Mouse (Mus musculus): ENCODE measurements around the gene Zfp458.
"Not testable (repeated sequence)": the region's sequence is repeated elsewhere in the genome, so short reads cannot be mapped to it uniquely, and the experiment has no call there.

The Zfp458 gene

DNA sequence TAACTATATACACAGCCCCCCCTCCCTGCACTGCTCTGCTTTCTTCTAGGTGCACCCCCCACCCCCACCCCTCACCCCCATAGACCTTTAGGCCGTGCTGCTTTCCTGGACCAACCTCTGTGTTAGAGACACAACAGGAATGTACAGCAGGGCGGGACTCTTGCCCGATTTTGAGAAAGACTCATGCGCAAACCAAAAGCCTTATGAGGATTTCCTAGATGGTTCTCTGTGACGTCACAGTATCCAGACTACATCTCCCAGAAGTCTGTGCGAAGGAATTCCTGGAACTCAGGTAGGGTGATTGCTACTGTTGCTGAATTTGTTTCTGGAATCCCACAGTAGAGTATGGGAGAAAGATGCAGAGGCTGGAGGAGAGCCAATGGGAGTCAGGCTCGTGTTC, at the start of gene Zfp458:
Gene Zfp458, minus strand, starts transcription at position 153 of the 400 bp plus-strand sequence.
- peak; percentile 35 for DNase-seq (ENCODE audit: extremely low spot score, low read depth, low spot score)

DNA sequence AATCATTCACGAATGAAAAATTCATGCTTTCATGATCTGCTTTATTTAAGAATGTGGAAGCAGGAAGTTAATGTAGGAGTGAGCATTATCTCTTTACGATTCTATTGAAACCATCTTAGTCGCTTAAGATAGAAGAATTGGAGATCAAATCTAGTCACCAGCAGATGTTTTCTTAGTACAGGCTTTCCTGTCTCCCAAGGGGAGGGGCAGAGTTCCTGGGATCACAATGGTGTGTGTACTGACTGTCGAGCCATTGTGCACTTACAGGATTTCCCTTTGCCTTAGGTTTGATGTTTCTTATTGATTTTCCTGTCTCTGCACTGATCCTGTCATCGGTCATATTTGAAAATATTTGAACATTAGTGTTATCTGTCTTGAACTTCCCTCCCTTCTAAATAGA, 28.5 kb upstream of the Zfp458 start:
- DNase-seq (ENCODE audit: extremely low spot score, low read depth, low spot score) = no peak

DNA sequence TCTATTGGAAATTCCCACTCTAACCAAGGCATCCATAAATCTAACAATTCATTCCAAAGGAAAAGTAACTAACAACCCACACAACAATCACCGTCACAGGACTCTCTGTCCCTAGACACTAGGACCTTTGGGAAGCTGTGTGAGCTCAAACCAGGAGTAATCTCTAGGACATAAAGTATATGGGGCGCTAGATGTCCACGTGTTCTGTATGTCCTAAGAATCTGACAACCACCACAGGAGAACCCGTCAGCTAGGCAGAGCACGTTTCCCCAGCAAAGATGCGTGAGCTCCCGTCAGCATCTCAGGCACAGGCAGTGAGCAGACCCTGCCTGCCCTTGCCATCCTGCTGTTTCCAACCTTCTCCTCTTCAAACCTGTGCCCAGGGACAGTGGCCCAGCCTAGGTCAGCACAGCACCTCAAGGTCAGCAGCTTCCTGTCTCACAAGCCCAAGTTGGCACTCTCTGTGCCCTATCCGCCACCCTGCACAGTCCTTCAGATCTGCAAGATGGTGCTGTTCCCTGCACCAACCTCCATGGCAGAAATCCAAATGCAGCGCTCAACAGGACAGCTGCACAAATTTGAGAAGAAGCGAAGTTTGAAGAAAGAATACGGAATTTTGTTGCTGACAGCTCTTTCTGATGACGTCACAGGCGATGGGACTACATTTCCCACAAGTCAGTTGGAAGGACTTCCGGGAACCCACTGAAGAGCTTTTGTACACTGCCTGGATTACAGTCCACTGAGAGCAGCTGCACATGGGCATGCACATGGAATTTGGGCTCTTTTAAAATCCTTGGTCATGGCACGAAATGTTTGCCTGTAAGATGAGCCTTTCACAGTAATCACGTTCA, 27.8 kb upstream of the Zfp458 start, which contains the start of gene Zfp457:
Gene Zfp457, minus strand, starts transcription at position 664 of the 851 bp plus-strand sequence.
- DNase-seq (ENCODE audit: extremely low spot score, low read depth, low spot score) = peak; percentile 89

DNA sequence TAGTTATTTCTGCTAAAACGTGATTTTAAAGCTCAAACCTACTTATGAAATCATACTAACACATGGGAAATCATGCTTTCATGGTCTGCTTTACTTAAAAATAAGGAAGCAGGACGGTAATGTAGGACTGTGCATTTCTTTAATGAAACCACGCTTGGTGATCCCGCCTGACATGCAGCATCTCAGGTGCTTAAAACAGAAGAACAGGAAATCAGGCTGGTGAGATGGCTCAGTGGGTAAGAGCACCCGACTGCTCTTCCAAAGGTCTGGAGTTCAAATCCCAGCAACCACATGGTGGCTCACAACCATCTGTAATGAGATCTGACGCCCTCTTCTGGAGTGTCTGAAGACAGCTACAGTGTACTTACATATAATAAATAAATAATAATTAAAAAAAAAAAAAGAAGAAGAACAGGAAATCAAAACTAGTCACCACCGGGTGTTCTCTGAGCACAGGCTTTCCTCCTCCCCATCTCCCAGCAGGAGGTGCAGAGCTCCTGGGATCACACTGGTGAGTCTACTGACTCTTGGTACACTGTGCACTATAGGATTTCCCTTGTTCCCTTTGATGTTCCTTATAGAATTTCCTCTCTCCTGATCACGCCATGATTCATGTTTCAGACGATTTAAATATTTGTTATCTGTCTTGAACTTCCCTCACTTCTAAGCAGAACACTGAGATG, 8.7 kb downstream of the Zfp458 start:
- DNase-seq (ENCODE audit: extremely low spot score, low read depth, low spot score) = not testable (repeated sequence)

DNA sequence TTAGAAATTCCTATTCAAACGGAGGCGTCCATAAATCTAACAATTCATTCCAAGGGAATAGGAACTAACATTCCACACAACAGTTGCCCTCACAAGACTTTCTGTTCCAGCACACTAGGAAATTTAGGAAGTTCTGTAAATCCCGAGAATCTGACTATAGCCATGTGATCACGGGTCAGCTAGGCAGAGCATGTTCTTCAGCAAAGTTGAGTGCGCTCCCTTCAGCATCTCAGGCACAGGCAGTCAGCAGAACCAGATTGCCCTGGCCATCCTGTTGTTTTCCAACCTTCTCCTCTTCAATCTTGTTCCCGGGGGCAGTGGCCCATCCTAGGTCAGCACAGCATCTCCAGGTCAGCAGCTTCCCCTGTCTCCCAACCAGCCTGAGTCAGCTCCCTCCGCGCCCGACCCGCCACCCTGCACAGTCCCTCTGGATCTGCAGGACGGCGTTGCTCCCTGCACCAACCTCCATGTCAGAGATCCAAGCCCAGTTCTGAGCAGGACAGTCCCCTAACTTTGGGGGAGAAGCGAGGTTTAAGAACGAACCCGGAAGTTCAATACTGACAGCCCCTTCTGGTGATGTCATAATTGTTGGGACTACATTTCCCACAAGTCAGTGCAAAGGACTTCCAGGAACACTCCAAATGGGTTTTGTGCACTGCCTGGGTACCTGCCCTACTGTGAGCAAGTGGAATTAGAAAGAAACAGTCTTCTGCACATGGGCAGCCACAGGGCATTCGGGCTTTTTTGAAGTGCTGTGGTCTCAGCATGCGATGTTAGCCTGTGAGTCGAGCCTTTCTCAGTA, 9.5 kb downstream of the Zfp458 start:
- DNase-seq (ENCODE audit: extremely low spot score, low read depth, low spot score) = peak; percentile 46

DNA sequence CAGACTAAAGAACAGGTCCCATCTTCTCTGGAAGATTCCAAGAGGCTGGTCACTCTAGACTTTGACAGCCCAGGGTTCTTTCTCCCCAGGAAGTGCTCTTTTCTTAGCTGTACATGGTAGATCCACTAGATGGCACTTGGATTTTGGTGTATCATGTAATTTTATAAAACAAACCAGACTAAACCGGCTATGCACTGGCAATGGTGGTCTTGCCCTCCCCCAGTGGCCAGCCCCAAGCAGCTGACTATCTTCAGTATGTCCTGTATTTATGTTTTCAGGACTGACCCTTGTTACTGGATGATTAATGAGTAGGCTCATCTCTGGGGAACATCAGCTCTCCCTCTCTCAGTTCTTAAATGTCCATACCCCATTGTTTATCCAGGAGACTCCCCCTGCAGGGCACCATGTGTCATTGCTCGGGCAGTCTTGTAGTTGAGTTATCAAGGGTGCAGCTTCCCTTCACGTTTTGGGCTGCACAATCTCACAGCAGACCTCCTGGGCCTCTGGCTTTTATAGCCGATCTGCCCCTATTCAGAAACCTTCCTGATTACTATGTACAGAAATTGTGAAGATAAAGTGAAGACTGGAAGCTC, 64.2 kb downstream of the Zfp458 start:
- DNase-seq (ENCODE audit: extremely low spot score, low read depth, low spot score) = no peak
